Mouse (Mus musculus) midbrain, embryonic 11.5 days (tissue): Measurements from ENCODE around the gene Pdyn. TPM values are rescaled to one million over a fixed set of nuclear protein-coding genes. Genes with fewer than 3 reads are reported as not detected.

ENCODE experiments used
- ATAC-seq: fragments of 200-750 bp; cut with Nextera tagmentation; 2 replicates; pipeline ENCODE4 v1.8.0; 2017; ENCODE audit warnings: moderate TSS enrichment, moderate library complexity; ENCODE audit not compliant: low FRiP score
- DNase-seq: peaks from one replicate; pipeline ENCODE4 v3.0.0; 2015; ENCODE audit warnings: low spot score; ENCODE audit errors: missing footprints
- H3K27ac ChIP-seq: fragments of 300-500 bp; sonication (generic); 2 replicates; pipeline ENCODE4 v1.5.1; 2014; ENCODE audit warnings: low read depth, low read length
- H3K27me3 ChIP-seq: fragments of 300-500 bp; sonication (generic); 2 replicates; pipeline ENCODE4 v1.6.1; 2014; ENCODE audit warnings: mild to moderate bottlenecking, low read length, moderate library complexity, mixed read lengths; ENCODE audit not compliant: control insufficient read depth, insufficient read depth
- H3K36me3 ChIP-seq: fragments of 300-500 bp; sonication (generic); 2 replicates; pipeline ENCODE4 v1.6.1; 2014; ENCODE audit warnings: mild to moderate bottlenecking, low read length, moderate library complexity, mixed read lengths; ENCODE audit not compliant: control insufficient read depth, insufficient read depth
- H3K4me1 ChIP-seq: fragments of 300-500 bp; sonication (generic); 2 replicates; pipeline ENCODE4 v1.6.1; 2014; ENCODE audit warnings: low read length; ENCODE audit not compliant: control insufficient read depth, insufficient read depth
- H3K4me2 ChIP-seq: fragments of 300-500 bp; sonication (generic); 2 replicates; pipeline ENCODE4 v1.6.1; 2014; ENCODE audit warnings: mild to moderate bottlenecking, moderate library complexity
- H3K4me3 ChIP-seq: fragments of 300-500 bp; sonication (generic); 2 replicates; pipeline ENCODE4 v1.5.1; 2014; ENCODE audit warnings: low read depth, low read length
- H3K9ac ChIP-seq: fragments of 300-500 bp; sonication (generic); 2 replicates; pipeline ENCODE4 v1.6.1; 2014; ENCODE audit warnings: low read length
- H3K9me3 ChIP-seq: fragments of 300-500 bp; sonication (generic); 2 replicates; pipeline ENCODE4 v1.6.1; 2016; ENCODE audit warnings: low read length; ENCODE audit not compliant: control insufficient read depth
- WGBS: fragments of 180-500 bp; shearing (Covaris S2); extraction: QIAGEN DNeasy Blood & Tissue Kit; methylation state at CpG from one replicate; pipeline ENCODE4 v1.1.7; 2014; 5-methylcytosine and 5-hydroxymethylcytosine counted together
- polyA plus RNA-seq: library from polyadenylated mRNA; unstranded; fragments of >200 nt; fragmentation: Nextera tagmentation; extraction: Ambion mirVana; gene quantifications from 2 replicates; pipeline ENCODE4 v1.2.1, GENCODE M21; 2014

Pdyn gene
- polyA plus RNA-seq, 1 experiment from 2014 or later, result 0.89 TPM

GRCm38 (mm10) chr2:129692694-129693093 is 7.0 kb downstream of the Pdyn start:
- Histone ChIP-seq H3K4me3 (no peak overlapping the region), H3K4me1 (no peaks in the 10 kb centered on the region), H3K36me3 (no peaks in the 10 kb centered on the region), H3K27ac (no peak overlapping the region), H3K9ac (no peak overlapping the region), H3K4me2 (no peak overlapping the region), H3K9me3 (no peaks in the 10 kb centered on the region), H3K27me3 (no peaks in the 10 kb centered on the region)
- DNase-seq (no peak), ATAC-seq (no peak)
- 90% methylated on average over 8 of the region's 8 CpGs for WGBS

GRCm38 (mm10) chr2:129689694-129690093 is 9.9 kb downstream of the Pdyn start:
- H3K4me3 ChIP-seq, result no peak overlapping the region
- H3K36me3 ChIP-seq, result no peaks in the 10 kb centered on the region
- H3K4me1 ChIP-seq, result peaks cover 3% of the 10 kb centered on the region
- H3K27ac ChIP-seq, result no peak overlapping the region
- no peaks in the 10 kb centered on the region for H3K27me3 ChIP-seq
- DNase-seq, result no peak
- H3K4me2 ChIP-seq, result no peak overlapping the region
- no peaks in the 10 kb centered on the region for H3K9me3 ChIP-seq
- 86% methylated on average over 7 of the region's 7 CpGs for WGBS
- H3K9ac ChIP-seq, result no peak overlapping the region
- ATAC-seq, result no peak

- DNase-seq, result no peak
- Histone ChIP-seq H3K9ac (no peak overlapping the region), H3K4me1 (peaks cover 3% of the 10 kb centered on the region), H3K4me2 (no peak overlapping the region), H3K27me3 (no peaks in the 10 kb centered on the region), H3K4me3 (no peak overlapping the region), H3K9me3 (no peaks in the 10 kb centered on the region), H3K27ac (no peak overlapping the region), H3K36me3 (no peaks in the 10 kb centered on the region)
- 95% methylated on average over 28 of the region's 28 CpGs for WGBS
- ATAC-seq, result no peak
These were observed 11.5 kb downstream of the Pdyn start for GRCm38 (mm10) chr2:129688036-129688625.

- H3K9ac ChIP-seq, result no peak overlapping the region
- WGBS, result 80% methylated on average over 10 of the region's 10 CpGs
- H3K4me1 ChIP-seq, result peaks cover 3% of the 10 kb centered on the region
- no peaks in the 10 kb centered on the region for H3K27me3 ChIP-seq
- DNase-seq, result no peak
- H3K4me3 ChIP-seq, result no peak overlapping the region
- H3K9me3 ChIP-seq, result no peaks in the 10 kb centered on the region
- H3K27ac ChIP-seq, result no peak overlapping the region
- H3K36me3 ChIP-seq, result no peaks in the 10 kb centered on the region
- no peak for ATAC-seq
- H3K4me2 ChIP-seq, result no peak overlapping the region
These were observed 12.7 kb downstream of the Pdyn start for GRCm38 (mm10) chr2:129686908-129687307.

- Histone ChIP-seq H3K4me3 (no peak overlapping the region), H3K9me3 (no peaks in the 10 kb centered on the region), H3K4me2 (no peak overlapping the region), H3K36me3 (no peaks in the 10 kb centered on the region), H3K4me1 (peaks cover 3% of the 10 kb centered on the region), H3K9ac (no peak overlapping the region), H3K27me3 (no peaks in the 10 kb centered on the region), H3K27ac (no peak overlapping the region)
- ATAC-seq, result no peak
- no peak for DNase-seq
- 89% methylated on average over 4 of the region's 4 CpGs for WGBS
These were observed 15.6 kb downstream of the Pdyn start for GRCm38 (mm10) chr2:129684014-129684413.

GRCm38 (mm10) chr2:129680236-129680635 is 19.4 kb downstream of the Pdyn start:
- Histone ChIP-seq H3K36me3 (no peaks in the 10 kb centered on the region), H3K4me3 (no peak overlapping the region), H3K27ac (no peak overlapping the region), H3K9ac (no peak overlapping the region), H3K4me2 (no peak overlapping the region), H3K27me3 (no peaks in the 10 kb centered on the region), H3K9me3 (no peaks in the 10 kb centered on the region), H3K4me1 (peaks cover 6% of the 10 kb centered on the region)
- 82% methylated on average over 3 of the region's 3 CpGs for WGBS
- no peak for ATAC-seq
- DNase-seq, result no peak

GRCm38 (mm10) chr2:129679066-129679465 is 20.6 kb downstream of the Pdyn start:
- H3K27ac ChIP-seq, result no peak overlapping the region
- no peak overlapping the region for H3K4me3 ChIP-seq
- H3K4me2 ChIP-seq, result no peak overlapping the region
- no peak overlapping the region for H3K9ac ChIP-seq
- WGBS, result 87% methylated on average over 5 of the region's 5 CpGs
- no peak for ATAC-seq
- no peaks in the 10 kb centered on the region for H3K9me3 ChIP-seq
- DNase-seq, result no peak
- H3K4me1 ChIP-seq, result peaks cover 6% of the 10 kb centered on the region
- H3K27me3 ChIP-seq, result no peaks in the 10 kb centered on the region
- H3K36me3 ChIP-seq, result no peaks in the 10 kb centered on the region

- Histone ChIP-seq H3K9me3 (no peaks in the 10 kb centered on the region), H3K36me3 (no peaks in the 10 kb centered on the region), H3K27ac (no peak overlapping the region), H3K4me3 (no peak overlapping the region), H3K27me3 (no peaks in the 10 kb centered on the region), H3K4me2 (no peak overlapping the region), H3K4me1 (peaks cover 6% of the 10 kb centered on the region), H3K9ac (0 out of 2 replicates have a peak overlapping the region, but pooled peaks have one; percentile 4)
- peak; percentile 83 for DNase-seq
- peak; percentile 70 for ATAC-seq
- 29% methylated on average over 2 of the region's 2 CpGs for WGBS
These were observed 22.0 kb downstream of the Pdyn start for GRCm38 (mm10) chr2:129677664-129678063.

- DNase-seq, result peak; percentile 96
- Histone ChIP-seq H3K9ac (no peak overlapping the region), H3K4me1 (peaks cover 6% of the 10 kb centered on the region), H3K36me3 (no peaks in the 10 kb centered on the region), H3K9me3 (no peaks in the 10 kb centered on the region), H3K27ac (no peak overlapping the region), H3K27me3 (no peaks in the 10 kb centered on the region), H3K4me3 (no peak overlapping the region), H3K4me2 (no peak overlapping the region)
- WGBS, result 38% methylated on average over 13 of the region's 13 CpGs
- 0 out of 2 replicates have a peak, but pooled peaks have one; percentile 50 for ATAC-seq
These were observed 24.6 kb downstream of the Pdyn start for GRCm38 (mm10) chr2:129674935-129675634.
